Mouse (Mus musculus) embryo, embryonic 10 days (tissue): ENCODE measurements around the gene Cdh13.
A peak's percentile ranks its signal among the peaks of the same experiment; 100 is the strongest.

Experiments
- DNase-seq: peaks from one replicate; pipeline ENCODE4 v3.0.0-alpha.2; 2015; ENCODE audit warnings: low spot score

The Cdh13 gene

DNA sequence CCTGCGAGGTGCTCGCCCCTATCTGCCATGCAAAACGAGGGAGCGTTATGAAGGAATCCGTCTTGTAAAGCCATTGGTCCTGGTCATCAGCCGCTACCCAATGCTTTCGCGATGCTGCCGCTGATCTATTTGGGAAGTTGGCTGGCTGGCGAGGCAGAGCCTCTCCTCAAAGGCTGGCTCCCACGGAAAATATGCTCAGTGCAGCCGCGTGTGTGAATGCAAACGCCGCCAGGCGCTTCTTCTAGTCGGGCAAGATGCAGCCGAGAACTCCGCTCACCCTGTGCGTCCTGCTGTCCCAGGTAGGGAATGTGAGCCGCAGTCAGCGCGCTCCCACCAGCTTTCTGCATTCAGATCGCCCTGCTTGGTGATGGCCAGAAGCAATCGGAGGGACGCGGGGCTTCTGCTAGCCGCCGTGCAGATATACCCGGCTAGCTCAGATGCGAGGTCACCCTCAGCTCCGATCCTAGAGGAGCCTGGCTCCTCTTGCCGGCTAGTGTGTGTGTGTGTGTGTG, at the start of gene Cdh13:
Gene Cdh13, plus strand, starts transcription at position 134 of the 512 bp plus-strand sequence.
- DNase-seq = peak; percentile 80

DNA sequence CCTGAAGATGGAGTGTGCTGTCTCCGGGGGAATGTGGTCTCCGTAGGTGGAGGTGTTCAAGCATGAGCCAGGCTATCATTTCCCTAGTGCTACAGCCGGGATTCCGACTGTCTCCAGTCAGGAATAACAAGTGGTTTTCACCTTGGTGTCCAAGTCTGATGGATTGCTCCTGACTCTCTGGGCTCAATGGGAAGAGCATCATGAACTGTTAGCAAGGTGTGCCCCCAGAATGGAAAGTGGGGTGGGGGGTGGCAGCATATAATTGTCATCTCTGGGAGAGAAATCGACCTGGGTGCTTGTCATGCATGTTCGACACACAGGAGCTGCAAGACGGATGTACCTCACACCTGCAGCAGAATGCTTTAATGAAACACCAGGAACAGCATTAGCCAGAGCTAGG, 47.9 kb upstream of the Cdh13 start:
- no peak for DNase-seq

DNA sequence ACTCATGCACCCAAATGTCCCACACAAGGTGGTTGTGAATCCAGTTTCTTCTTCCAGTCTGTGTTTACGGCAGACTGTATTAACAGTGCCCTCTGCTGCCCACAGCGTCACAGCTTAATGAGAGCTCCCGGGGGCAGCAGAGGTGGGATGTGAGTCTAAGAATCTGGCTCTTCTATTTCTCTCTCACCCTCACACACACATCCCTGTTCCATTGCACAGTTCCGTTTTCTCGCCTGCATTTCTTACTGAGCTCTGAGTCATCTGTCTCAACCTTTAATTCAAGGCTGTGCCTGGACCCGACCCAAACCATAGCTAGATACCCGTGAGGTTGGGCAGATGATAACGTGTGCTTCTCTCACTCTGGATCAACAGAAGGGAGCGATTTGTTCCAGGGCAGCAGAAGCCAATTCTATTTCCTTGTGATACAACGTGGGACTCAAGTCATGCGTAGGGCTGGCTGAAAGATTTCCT, 46.3 kb upstream of the Cdh13 start:
- peak; percentile 47 for DNase-seq

DNA sequence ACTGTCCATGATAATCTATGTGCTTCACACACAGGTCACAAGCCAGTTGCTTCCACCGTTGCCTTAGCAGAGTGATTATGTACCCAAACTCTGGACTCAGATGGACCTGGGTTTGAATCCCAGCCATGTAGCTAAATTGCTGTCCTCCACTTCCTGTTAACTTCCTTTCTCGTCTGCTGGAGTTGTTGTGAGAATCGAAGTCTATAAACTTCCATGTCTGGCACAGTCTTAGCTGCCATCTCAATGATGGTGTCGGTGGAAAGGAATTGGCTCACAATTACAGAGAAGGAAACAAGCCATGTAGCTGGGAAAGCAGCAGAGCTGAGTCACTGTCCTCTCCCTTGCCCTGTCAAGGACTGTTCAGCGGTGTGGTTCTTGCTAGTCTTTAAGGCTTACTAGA, 45.4 kb upstream of the Cdh13 start:
- no peak for DNase-seq

DNA sequence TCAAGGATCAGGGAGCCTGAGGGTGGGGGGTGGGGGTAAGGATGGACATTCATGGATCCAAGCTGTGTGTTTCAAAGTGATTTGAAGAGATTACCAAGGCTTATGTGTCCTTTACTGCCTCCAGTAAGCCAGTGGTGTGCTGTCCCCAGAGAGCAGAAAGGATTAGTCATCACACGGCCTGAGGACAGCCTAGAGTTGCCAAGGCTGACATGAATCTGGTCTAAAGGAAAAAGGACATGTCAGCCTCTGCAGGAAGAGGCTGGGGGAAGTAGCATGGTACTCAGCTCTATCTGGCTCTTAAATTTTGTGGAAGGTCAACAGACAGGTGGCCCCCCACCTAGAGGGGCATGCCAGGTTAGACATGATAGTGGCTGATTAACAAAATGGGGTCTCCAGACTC, 44.3 kb upstream of the Cdh13 start:
- DNase-seq = no peak

GRCm38 (mm10) chr8:118249319-118249718, 34.2 kb upstream of the Cdh13 start:
- no peak for DNase-seq

- no peak for DNase-seq
Measured at GRCm38 (mm10) chr8:118249923-118250322, 33.6 kb upstream of the Cdh13 start.

DNA sequence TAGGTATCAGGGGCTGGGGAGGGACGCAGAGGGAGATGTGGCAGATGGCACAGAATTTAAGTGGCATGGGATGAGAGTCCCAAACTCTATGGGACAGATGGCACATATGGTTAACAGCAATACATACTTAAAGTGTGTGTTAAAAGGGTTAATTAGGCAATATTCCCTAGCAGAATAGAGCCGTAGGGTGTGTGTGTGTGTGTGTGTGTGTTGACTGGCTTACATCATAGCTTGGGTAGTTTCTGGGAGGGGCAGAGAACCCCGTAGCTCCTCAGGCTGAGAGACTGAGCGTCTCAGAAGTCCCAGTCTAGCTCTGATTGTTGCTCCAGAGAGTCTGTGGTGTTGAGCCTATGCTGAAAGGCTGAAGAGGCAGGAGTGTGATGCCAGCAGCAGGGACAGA, 20.4 kb upstream of the Cdh13 start:
- no peak for DNase-seq

- no peak for DNase-seq
Measured at GRCm38 (mm10) chr8:118270751-118271402, 12.7 kb upstream of the Cdh13 start.

GRCm38 (mm10) chr8:118272493-118272892, 11.0 kb upstream of the Cdh13 start:
- DNase-seq = no peak

GRCm38 (mm10) chr8:118274243-118274642, 9.3 kb upstream of the Cdh13 start:
- no peak for DNase-seq

- peak; percentile 90 for DNase-seq
Measured at GRCm38 (mm10) chr8:118274688-118275087, 8.8 kb upstream of the Cdh13 start.

GRCm38 (mm10) chr8:118284112-118285029, 838 bp downstream of the Cdh13 start:
- DNase-seq = peak; percentile 59

GRCm38 (mm10) chr8:118285596-118286281, 2.2 kb downstream of the Cdh13 start:
- no peak for DNase-seq

DNA sequence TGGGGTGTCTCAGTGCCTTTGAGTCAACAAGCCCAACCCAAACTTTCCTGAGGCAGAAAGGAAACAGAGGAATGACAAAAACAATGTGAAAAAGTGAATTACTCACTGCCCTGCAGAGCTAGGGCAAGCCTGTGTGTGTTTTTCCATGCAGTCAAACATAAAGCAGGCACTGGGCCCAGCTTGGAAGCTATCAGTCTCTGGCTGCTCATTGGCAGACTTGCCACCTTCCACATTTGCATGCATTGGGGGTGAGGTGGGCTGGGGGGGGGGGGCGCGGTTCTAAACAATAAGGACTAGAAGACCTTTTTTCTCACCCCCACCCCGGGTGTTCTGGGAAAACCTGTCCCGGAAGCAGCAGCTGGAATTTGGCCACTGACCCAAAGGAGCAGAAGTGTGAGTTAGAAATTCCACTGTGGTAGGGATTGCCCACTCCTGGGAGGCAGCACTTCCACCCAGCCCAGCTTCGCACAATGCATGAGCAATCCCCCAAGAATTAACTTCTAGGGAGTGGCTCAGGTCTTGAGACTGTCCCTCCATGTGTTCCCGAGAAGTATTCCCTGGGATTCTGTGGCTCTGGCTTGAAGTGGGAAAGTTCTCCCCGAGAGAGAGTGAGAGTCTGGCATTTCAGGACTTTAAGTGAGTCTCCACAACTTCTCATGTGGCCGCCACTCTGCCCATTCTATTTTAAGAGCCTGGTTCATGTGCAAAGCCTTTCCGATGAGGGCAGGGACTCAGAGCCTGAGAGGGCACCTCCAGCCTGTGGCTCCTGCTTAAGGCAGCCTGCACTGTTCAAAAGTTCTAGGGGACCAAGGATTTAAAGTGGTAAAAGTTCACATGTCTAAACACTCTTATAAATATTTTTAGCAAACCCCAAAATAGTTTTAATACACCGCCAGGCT, 3.0 kb downstream of the Cdh13 start:
- DNase-seq = no peak

- peak; percentile 19 for DNase-seq
Measured at GRCm38 (mm10) chr8:118287496-118287895, 4.0 kb downstream of the Cdh13 start.

- DNase-seq = no peak
Measured at GRCm38 (mm10) chr8:118288259-118288952, 4.9 kb downstream of the Cdh13 start.

DNA sequence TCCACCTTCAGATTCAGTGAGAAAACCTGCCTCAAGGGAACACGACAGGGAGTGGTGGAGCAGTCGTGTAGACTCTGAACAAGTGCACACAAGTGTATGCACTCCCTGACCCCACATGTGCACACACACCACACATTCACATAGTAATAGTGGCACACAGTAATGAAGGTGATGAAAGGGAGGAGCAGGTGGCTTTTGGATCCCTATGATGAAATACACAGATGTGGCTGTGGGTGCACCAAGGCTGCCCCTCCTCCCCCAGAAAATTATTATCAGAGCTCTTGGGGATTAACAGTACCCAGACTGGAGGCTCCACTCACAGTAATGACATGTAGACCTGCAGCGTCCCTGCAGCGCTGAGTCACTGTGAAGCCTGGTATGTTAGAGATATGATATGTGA, 5.6 kb downstream of the Cdh13 start:
- no peak for DNase-seq

DNA sequence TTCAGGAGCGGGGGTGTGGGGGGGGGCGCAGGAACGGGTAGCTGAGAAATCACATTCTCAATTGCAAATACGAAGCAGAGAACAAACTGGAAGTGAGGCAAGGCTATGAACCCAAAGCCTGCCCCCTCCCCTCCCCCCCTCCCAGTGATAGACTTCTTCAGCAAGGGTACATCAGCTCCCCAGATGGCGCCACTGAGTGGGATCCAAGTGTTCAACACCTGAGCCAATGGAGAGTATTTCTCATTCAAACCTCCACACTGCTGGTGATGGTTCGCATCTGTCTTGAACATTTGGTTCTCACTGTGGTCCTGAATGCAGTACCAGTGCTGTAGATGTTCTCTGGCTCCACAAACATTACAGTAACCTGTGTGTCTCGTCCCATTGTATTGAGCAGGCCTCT, 6.0 kb downstream of the Cdh13 start:
- DNase-seq = no peak

DNA sequence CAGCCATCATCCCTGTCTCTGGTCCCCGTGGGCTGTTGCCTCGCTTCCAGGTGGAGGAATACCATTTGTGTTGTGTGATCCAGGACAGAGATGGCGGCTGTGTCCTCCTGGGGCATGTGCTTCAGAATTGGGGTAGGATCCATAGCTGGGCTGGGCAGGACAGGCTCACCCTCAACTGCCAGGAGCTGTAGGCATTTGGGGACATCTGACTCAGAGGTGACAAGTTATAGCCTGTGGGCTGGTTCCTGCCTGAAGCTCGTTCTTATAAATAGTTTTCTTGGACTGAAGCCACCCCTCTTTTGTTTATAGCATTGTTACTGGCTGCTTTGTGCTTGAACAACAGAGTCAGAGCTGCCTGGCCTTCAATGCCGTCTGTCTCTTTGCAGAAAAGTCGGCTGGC, 6.7 kb downstream of the Cdh13 start:
- DNase-seq = no peak

DNA sequence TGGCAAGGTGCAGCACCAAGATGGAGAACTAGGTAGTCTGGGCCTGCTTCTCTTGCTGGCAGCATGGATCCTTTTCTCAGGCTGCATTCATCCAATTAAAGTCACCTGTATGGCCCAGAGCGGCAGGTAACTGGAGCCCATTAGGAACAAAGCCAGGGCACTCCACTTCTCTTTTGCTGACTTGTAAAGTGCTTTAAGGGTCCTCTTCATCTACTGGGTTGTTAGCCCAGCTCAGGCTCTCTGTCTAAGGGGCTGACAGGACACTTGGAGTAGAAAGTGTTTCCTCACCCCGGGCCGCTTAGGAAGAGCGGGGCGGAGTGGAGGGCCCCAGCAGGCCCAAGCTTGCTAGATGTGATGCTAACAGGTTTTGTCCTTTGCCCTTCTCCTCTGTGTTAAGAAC, 12.9 kb downstream of the Cdh13 start:
- DNase-seq = no peak
